Mouse (Mus musculus) intestine, embryonic 14.5 days (tissue): Measurements from ENCODE around the gene Vasp. TPM values are rescaled to one million over a fixed set of nuclear protein-coding genes. Genes with fewer than 3 reads are reported as not detected.

Experiments used
- ATAC-seq: fragments of 200-750 bp; cut with Nextera tagmentation; replicated peaks from 2 replicates; pipeline ENCODE4 v1.8.0; 2017; ENCODE audit warnings: low read depth, moderate number of reproducible peaks, moderate TSS enrichment, moderate library complexity; ENCODE audit not compliant: low FRiP score, low TSS enrichment
- DNase-seq: peaks from one replicate; pipeline ENCODE4 v3.0.0-alpha.2; 2018; ENCODE audit warnings: low spot score
- H3K27ac ChIP-seq: fragments of 300-500 bp; sonication (generic); 2 replicates; pipeline ENCODE4 v1.5.1; 2014; ENCODE audit warnings: low read depth, mild to moderate bottlenecking, control low read depth
- H3K27me3 ChIP-seq: fragments of 300-500 bp; sonication (generic); replicated peaks from 2 replicates; pipeline ENCODE4 v1.6.1; 2014; ENCODE audit warnings: low read length, control low read depth; ENCODE audit not compliant: control insufficient read depth, insufficient read depth
- H3K36me3 ChIP-seq: fragments of 300-500 bp; sonication (generic); 2 replicates; pipeline ENCODE4 v1.6.1; 2014; ENCODE audit warnings: low read length, control low read depth; ENCODE audit not compliant: control insufficient read depth, insufficient read depth
- H3K4me1 ChIP-seq: fragments of 300-500 bp; sonication (generic); replicated peaks from 2 replicates; pipeline ENCODE4 v1.6.1; 2014; ENCODE audit warnings: low read length, control low read depth, mixed read lengths; ENCODE audit not compliant: control insufficient read depth, insufficient read depth
- H3K4me2 ChIP-seq: fragments of 300-500 bp; sonication (generic); 2 replicates; pipeline ENCODE4 v1.6.1; 2014; ENCODE audit warnings: low read length
- H3K4me3 ChIP-seq: fragments of 300-500 bp; sonication (generic); 2 replicates; pipeline ENCODE4 v1.5.1; 2014; ENCODE audit warnings: low read depth, low read length, control low read depth, mixed read lengths
- H3K9ac ChIP-seq: fragments of 300-500 bp; sonication (generic); 2 replicates; pipeline ENCODE4 v1.6.1; 2014; ENCODE audit warnings: mild to moderate bottlenecking, low read length
- H3K9me3 ChIP-seq: fragments of 300-500 bp; sonication (generic); 2 replicates; pipeline ENCODE4 v1.6.1; 2016; ENCODE audit warnings: low read length, control low read depth; ENCODE audit not compliant: control insufficient read depth
- WGBS: fragments of 180-500 bp; shearing (Covaris S2); extraction: QIAGEN DNeasy Blood & Tissue Kit; methylation state at CpG from one replicate; pipeline ENCODE4 v1.1.7; 2014; 5-methylcytosine and 5-hydroxymethylcytosine counted together
- polyA plus RNA-seq: library from polyadenylated mRNA; unstranded; fragments of >200 nt; fragmentation: Nextera tagmentation; extraction: Ambion mirVana; gene quantifications from 2 replicates; pipeline ENCODE4 v1.2.1, GENCODE M21; 2014

Gene Vasp
- polyA plus RNA-seq, 1 experiment from 2014 or later: 78.5 TPM

DNA sequence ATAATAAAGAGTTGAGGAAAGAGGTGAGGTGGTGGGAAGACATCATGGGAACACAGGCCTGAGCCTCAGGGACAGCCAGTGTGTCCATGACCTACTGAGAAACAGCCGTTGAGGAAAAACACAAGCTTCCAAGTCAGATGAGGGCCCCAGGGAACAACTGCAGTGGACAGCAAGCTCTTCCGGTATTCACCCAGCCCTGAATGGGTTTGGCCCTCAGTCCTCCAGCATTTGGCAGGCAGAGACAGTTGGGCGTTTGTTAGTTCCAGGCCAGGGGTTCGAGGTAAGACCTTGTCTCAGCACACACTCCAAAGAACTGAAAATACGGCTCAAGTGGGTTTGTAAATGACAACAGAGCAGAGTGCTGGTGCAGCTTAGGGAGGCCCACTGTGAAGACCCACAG, 18.2 kb downstream of the Vasp start:
- DNase-seq: no peak
- peaks cover 33% of the 10 kb centered on the region for H3K36me3 ChIP-seq
- no peak overlapping the region for H3K9ac ChIP-seq

DNA sequence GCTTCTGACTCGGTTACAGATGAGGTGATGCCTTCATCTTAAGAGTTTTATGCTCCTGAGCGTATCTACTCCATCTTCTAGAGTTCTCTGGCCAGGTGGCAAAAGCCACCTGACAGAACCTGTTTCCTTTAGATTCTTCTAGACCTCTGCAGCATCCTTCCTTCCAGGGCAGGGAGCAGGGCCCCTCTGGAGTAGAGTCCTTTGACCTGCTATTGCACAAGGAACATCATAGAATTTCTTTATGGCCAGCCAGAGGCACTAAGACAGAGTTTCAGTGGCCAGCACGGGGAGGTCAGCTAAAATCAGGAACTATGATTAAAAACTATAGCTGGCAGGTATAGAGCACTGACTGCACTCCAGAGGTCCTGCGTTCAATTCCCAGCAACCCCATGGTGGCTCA, 19.5 kb downstream of the Vasp start:
- Histone ChIP-seq H3K9me3 (no peaks in the 10 kb centered on the region), H3K9ac (no peak overlapping the region), H3K4me1 (no peaks in the 10 kb centered on the region), H3K36me3 (peaks cover 26% of the 10 kb centered on the region), H3K27me3 (no peaks in the 10 kb centered on the region), H3K4me3 (no peak overlapping the region), H3K27ac (no peak overlapping the region), H3K4me2 (no peak overlapping the region)
- DNase-seq: no peak
- ATAC-seq: no peak
- WGBS: 80% methylated on average over 4 of the region's 4 CpGs

More for the DNA sequence above, 18.2 kb downstream of the Vasp start:
- H3K4me1 ChIP-seq: no peaks in the 10 kb centered on the region
- WGBS: 75% methylated on average over 5 of the region's 5 CpGs
- H3K27ac ChIP-seq: no peak overlapping the region
- H3K9me3 ChIP-seq: no peaks in the 10 kb centered on the region
- no peak for ATAC-seq
- H3K4me2 ChIP-seq: no peak overlapping the region
- H3K4me3 ChIP-seq: no peak overlapping the region
- H3K27me3 ChIP-seq: no peaks in the 10 kb centered on the region

DNA sequence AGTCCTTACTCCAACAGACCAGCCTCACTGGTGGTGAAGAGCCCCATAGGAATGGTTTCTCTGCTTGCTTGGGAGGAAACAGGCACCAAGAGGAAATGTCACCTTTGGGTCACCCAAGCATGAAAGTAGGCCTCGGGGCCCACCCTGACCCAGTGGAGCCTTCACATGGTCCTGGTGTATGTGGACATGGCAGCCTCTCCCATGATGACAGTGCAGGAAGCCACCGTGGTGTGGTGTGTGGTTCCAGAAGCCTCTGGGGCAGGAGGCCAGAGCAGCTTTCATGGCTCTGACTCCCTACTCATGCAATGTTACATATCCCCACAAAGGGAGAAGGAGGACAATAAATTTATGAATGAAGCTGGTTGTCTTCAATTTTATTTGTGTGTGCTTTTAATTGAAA, 24.1 kb downstream of the Vasp start:
- ATAC-seq: no peak
- Histone ChIP-seq H3K4me2 (no peak overlapping the region), H3K4me1 (no peaks in the 10 kb centered on the region), H3K9me3 (no peaks in the 10 kb centered on the region), H3K4me3 (no peak overlapping the region), H3K36me3 (peaks cover 26% of the 10 kb centered on the region), H3K9ac (no peak overlapping the region), H3K27ac (no peak overlapping the region), H3K27me3 (no peaks in the 10 kb centered on the region)
- WGBS: 91% methylated on average over 2 of the region's 2 CpGs
- DNase-seq: no peak

DNA sequence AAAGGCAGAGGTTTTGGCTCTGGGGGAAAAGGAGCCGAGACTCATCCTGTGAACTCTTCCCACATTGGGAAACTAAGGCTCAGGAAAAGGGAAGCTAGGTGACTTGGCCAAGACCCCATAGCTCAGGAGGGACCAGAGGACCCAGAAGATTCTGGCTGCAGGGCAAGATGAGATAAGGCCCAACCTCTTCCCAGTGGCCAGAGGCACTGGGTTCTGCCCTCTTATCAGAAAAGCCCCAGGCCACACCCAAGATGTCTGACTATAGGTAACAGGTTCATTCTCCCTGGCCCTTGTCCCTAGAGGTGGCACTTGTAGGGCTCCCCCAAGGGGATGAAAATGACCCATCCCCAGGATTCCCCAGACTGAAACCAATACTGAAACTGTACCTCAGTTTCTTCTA, 24.8 kb downstream of the Vasp start:
- H3K9ac ChIP-seq: no peak overlapping the region
- no peaks in the 10 kb centered on the region for H3K4me1 ChIP-seq
- no peak overlapping the region for H3K4me3 ChIP-seq
- no peaks in the 10 kb centered on the region for H3K27me3 ChIP-seq
- 85% methylated on average over 1 of the region's 1 CpGs for WGBS
- H3K9me3 ChIP-seq: no peaks in the 10 kb centered on the region
- ATAC-seq: no peak
- H3K4me2 ChIP-seq: no peak overlapping the region
- DNase-seq: no peak
- H3K27ac ChIP-seq: no peak overlapping the region
- H3K36me3 ChIP-seq: peaks cover 26% of the 10 kb centered on the region

DNA sequence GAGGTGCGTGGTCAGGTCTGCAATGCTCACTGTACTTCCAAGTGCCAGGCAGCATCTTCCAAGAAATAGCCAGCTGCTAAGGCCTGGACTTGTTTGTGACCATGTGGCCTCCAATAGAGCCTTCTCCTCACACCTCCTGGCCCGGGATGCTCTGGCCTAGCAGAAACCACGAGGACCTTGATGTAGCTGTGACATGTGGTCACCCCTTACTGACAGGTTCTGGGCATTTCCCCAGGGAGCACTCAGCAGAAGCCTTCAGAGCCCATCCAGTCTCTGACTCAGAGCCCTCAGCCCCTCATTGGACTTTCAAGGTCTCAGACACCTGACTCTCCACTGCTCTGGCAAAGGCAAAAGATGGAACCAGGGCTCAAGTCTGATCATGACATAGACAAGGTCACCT, 26.5 kb downstream of the Vasp start:
- Histone ChIP-seq H3K36me3 (peaks cover 26% of the 10 kb centered on the region), H3K9me3 (no peaks in the 10 kb centered on the region), H3K9ac (no peak overlapping the region), H3K4me3 (no peak overlapping the region), H3K27me3 (no peaks in the 10 kb centered on the region), H3K4me2 (no peak overlapping the region), H3K27ac (no peak overlapping the region), H3K4me1 (no peaks in the 10 kb centered on the region)
- ATAC-seq: no peak
- DNase-seq: no peak
- WGBS: 88% methylated on average over 3 of the region's 3 CpGs

DNA sequence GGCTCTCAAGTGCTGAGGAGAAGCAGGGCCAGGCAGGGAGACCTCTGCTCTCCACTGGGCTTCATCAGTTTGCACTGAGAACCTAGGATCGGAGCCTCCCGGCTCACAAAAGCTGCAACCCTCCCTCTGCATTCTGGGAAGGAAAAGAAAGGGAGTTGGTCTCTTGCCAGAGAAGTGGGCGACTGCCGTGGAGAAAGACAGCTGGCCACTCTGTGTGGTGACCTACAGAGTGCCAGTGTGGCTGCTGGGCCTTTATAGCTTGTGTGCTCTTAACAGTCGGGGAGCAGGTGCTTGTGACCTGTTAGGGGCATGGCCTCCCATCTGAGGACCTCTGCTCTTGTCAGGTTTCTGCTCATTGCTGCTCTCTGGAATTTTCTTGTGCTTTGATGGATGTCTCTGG, 27.8 kb downstream of the Vasp start:
- Histone ChIP-seq H3K9ac (no peak overlapping the region), H3K27me3 (no peaks in the 10 kb centered on the region), H3K27ac (no peak overlapping the region), H3K36me3 (peaks cover 26% of the 10 kb centered on the region), H3K4me2 (no peak overlapping the region), H3K4me1 (0 out of 2 replicates have a peak, but pooled peaks cover 5% of the 10 kb centered on the region), H3K9me3 (no peaks in the 10 kb centered on the region), H3K4me3 (no peak overlapping the region)
- 74% methylated on average over 5 of the region's 5 CpGs for WGBS
- ATAC-seq (no peak), DNase-seq (no peak)

DNA sequence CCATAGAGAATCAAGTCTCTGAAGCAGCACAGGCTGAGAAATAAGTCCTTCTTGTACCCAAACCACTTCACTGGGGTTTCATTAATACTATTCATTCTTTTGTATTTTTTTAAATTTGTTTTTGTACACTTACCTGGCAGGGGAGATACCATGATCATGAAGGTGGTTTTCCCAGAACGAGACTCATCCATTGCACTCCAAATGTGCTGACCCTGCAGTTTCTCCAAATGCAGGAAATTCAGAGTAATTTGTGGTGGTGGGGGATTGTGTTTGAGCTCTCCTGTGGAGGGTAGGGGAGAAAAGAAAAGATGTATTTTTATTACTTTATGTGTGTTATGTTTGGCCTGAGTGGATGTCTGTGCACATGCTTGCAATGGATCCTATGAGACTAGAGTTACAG, 29.6 kb downstream of the Vasp start:
- Histone ChIP-seq H3K9me3 (no peaks in the 10 kb centered on the region), H3K4me1 (0 out of 2 replicates have a peak, but pooled peaks cover 5% of the 10 kb centered on the region), H3K9ac (no peak overlapping the region), H3K4me2 (no peak overlapping the region), H3K27ac (no peak overlapping the region), H3K4me3 (no peak overlapping the region), H3K27me3 (no peaks in the 10 kb centered on the region), H3K36me3 (peaks cover 19% of the 10 kb centered on the region)
- DNase-seq (no peak), ATAC-seq (no peak)
- 93% methylated on average over 1 of the region's 1 CpGs for WGBS

DNA sequence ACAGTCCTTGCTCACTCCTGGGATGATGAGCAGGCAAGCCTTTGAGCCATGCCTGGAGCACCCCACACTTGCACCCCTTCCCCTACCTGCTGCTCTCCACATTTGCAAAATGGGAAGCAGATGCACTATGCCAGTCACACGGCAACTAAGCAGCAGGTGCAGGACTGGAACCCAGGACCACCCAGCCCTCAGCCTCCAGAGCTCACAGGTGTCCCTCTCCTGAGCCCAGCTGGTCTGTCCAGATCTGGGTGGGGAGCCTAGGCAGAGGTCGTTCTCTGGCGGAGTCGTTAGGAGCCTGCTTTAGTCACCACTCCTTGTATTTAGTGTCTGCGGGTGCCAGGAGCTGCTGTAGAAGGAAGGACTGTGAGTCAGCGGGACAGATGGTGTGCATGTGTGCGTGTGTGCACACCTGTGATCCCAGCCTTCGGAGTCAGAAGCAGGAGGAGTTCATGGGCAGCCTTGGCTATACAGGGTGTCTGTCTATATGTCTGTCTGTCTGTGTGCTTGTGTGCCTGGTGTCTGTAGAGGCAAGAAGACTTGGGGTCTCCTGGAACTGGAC, 30.6 kb downstream of the Vasp start:
- DNase-seq (no peak), ATAC-seq (no peak)
- Histone ChIP-seq H3K27me3 (no peaks in the 10 kb centered on the region), H3K36me3 (peaks cover 15% of the 10 kb centered on the region), H3K4me1 (peaks cover 10% of the 10 kb centered on the region; the same call in 1 of the 2 replicates), H3K4me3 (no peak overlapping the region), H3K9me3 (no peaks in the 10 kb centered on the region), H3K9ac (no peak overlapping the region), H3K4me2 (no peak overlapping the region), H3K27ac (no peak overlapping the region)
- WGBS: 86% methylated on average over 8 of the region's 8 CpGs

DNA sequence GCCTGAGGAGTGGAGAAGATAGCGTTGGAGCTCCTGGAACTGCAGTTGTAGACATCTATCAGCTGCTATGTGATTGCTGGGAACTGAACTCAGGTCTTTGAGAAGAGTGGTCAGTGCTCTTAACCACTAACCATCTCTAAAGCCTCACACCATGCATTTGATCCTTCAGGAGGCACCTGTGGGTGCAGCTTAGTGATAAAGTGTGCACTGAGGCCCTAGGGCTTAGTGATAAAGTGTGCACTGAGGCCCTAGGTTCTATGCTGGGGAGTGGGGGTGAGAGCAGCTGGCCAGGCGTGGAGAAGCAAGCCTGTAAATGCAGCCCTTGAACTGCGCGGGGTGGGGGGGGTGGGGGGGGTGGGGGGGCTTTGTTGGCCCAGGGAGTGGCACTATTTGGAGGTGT, 31.6 kb downstream of the Vasp start:
- Histone ChIP-seq H3K4me3 (no peak overlapping the region), H3K4me2 (no peak overlapping the region), H3K27ac (peak overlapping the region; percentile 14; the same call in 1 of the 2 replicates), H3K36me3 (peaks cover 5% of the 10 kb centered on the region), H3K9me3 (no peaks in the 10 kb centered on the region), H3K9ac (no peak overlapping the region), H3K27me3 (no peaks in the 10 kb centered on the region), H3K4me1 (peaks cover 10% of the 10 kb centered on the region; the same call in 1 of the 2 replicates)
- no peak for DNase-seq
- WGBS: 60% methylated on average over 2 of the region's 4 CpGs
- ATAC-seq: no peak
